Mouse (Mus musculus) ES-Bruce4 (cell line): ENCODE results near the gene Crat. TPM values are rescaled to one million over a fixed set of nuclear protein-coding genes. Genes with fewer than 3 reads are reported as not detected.

ENCODE experiments used
- H3K27ac ChIP-seq: 2 replicates; pipeline ENCODE4 v1.5.1; 2012; ENCODE audit warnings: low read length, inconsistent platforms; ENCODE audit not compliant: insufficient read depth
- H3K27me3 ChIP-seq: 2 replicates; pipeline ENCODE4 v1.6.1; 2012; ENCODE audit warnings: mild to moderate bottlenecking, low read length, inconsistent platforms; ENCODE audit not compliant: control insufficient read depth, poor library complexity, insufficient read depth, severe bottlenecking
- H3K36me3 ChIP-seq: 2 replicates; pipeline ENCODE4 v1.6.1; 2012; ENCODE audit warnings: inconsistent platforms, mild to moderate bottlenecking, low read length, moderate library complexity; ENCODE audit not compliant: control insufficient read depth, poor library complexity, insufficient read depth, severe bottlenecking
- H3K4me1 ChIP-seq: one replicate; pipeline ENCODE4 v1.8.1; 2011; ENCODE audit warnings: low read length; ENCODE audit not compliant: control insufficient read depth, insufficient read depth
- H3K4me3 ChIP-seq: 2 replicates; pipeline ENCODE4 v1.5.1; 2011; ENCODE audit warnings: low read depth, mild to moderate bottlenecking, low read length
- H3K9ac ChIP-seq: 2 replicates; pipeline ENCODE4 v1.6.1; 2012; ENCODE audit warnings: low read depth, mild to moderate bottlenecking, inconsistent platforms; ENCODE audit not compliant: poor library complexity, severe bottlenecking
- H3K9me3 ChIP-seq: replicated peaks from 2 replicates; pipeline ENCODE4 v1.6.1; 2012; ENCODE audit warnings: mild to moderate bottlenecking, low read length, inconsistent platforms; ENCODE audit not compliant: control insufficient read depth, poor library complexity, insufficient read depth, severe bottlenecking
- CTCF ChIP-seq: IDR thresholded peaks from one replicate; pipeline ENCODE4 v1.8.1; 2011; ENCODE audit warnings: low read depth, low read length
- EP300 ChIP-seq: IDR thresholded peaks from 2 replicates; pipeline ENCODE4 v1.6.1; 2011; ENCODE audit warnings: low read depth, low read length; ENCODE audit not compliant: insufficient read depth
- POLR2A ChIP-seq: IDR thresholded peaks from one replicate; pipeline ENCODE4 v1.8.1; 2011; ENCODE audit warnings: low read length; ENCODE audit not compliant: insufficient read depth
- polyA plus RNA-seq: library from polyadenylated mRNA; stranded (reverse); fragments of >200 nt; gene quantifications from 2 replicates; pipeline ENCODE4 v1.2.4, GENCODE M21; 2011; ENCODE audit warnings: low read depth; ENCODE audit not compliant: missing spikeins, insufficient read depth, insufficient read length

Gene Crat
- polyA plus RNA-seq, 1 experiment, result 8.9 TPM

- Histone ChIP-seq H3K9me3 (no peaks in the 10 kb centered on the region), H3K4me3 (no peak overlapping the region), H3K36me3 (peaks cover 2% of the 10 kb centered on the region; the same call in 1 of the 2 replicates), H3K27ac (no peak overlapping the region), H3K4me1 (no peaks in the 10 kb centered on the region), H3K27me3 (no peaks in the 10 kb centered on the region), H3K9ac (no peak overlapping the region)
- TF ChIP-seq EP300, result no peak
- TF ChIP-seq CTCF, result no peak
- no peak for TF ChIP-seq POLR2A
Observed at GRCm38 (mm10) chr2:30386913-30387312, 28.7 kb downstream of the Crat start.

GRCm38 (mm10) chr2:30385591-30385990 lies 30.0 kb downstream of the Crat start:
- no peaks in the 10 kb centered on the region for H3K27me3 ChIP-seq
- no peaks in the 10 kb centered on the region for H3K9me3 ChIP-seq
- no peak overlapping the region for H3K27ac ChIP-seq
- no peak overlapping the region for H3K9ac ChIP-seq
- no peak overlapping the region for H3K4me3 ChIP-seq
- TF ChIP-seq CTCF, result no peak
- no peak for TF ChIP-seq POLR2A
- TF ChIP-seq EP300, result no peak
- H3K36me3 ChIP-seq, result peaks cover 5% of the 10 kb centered on the region; the same call in 1 of the 2 replicates
- H3K4me1 ChIP-seq, result no peaks in the 10 kb centered on the region

- peaks cover 5% of the 10 kb centered on the region; the same call in 1 of the 2 replicates for H3K36me3 ChIP-seq
- no peak for TF ChIP-seq POLR2A
- TF ChIP-seq EP300, result no peak
- TF ChIP-seq CTCF, result no peak
- no peak overlapping the region for H3K4me3 ChIP-seq
- no peak overlapping the region for H3K9ac ChIP-seq
- no peaks in the 10 kb centered on the region for H3K9me3 ChIP-seq
- no peaks in the 10 kb centered on the region for H3K4me1 ChIP-seq
- no peak overlapping the region for H3K27ac ChIP-seq
- H3K27me3 ChIP-seq, result no peaks in the 10 kb centered on the region
Observed at GRCm38 (mm10) chr2:30384814-30385213, 30.8 kb downstream of the Crat start.

GRCm38 (mm10) chr2:30381377-30381725 lies 34.3 kb downstream of the Crat start:
- no peak overlapping the region for H3K9ac ChIP-seq
- no peak overlapping the region for H3K27ac ChIP-seq
- no peak overlapping the region for H3K4me3 ChIP-seq
- no peaks in the 10 kb centered on the region for H3K9me3 ChIP-seq
- H3K27me3 ChIP-seq, result no peaks in the 10 kb centered on the region
- H3K36me3 ChIP-seq, result peaks cover 7% of the 10 kb centered on the region; the same call in 1 of the 2 replicates
- no peaks in the 10 kb centered on the region for H3K4me1 ChIP-seq
- no peak for TF ChIP-seq POLR2A
- no peak for TF ChIP-seq EP300
- no peak for TF ChIP-seq CTCF

GRCm38 (mm10) chr2:30380564-30381376 lies 34.8 kb downstream of the Crat start:
- Histone ChIP-seq H3K36me3 (peaks cover 7% of the 10 kb centered on the region), H3K27ac (no peak overlapping the region)

GRCm38 (mm10) chr2:30379307-30379706 lies 36.3 kb downstream of the Crat start:
- no peaks in the 10 kb centered on the region for H3K9me3 ChIP-seq
- TF ChIP-seq CTCF (no peak), EP300 (no peak), POLR2A (no peak)
- peaks cover 7% of the 10 kb centered on the region for H3K36me3 ChIP-seq
- H3K4me1 ChIP-seq, result no peaks in the 10 kb centered on the region
- H3K27ac ChIP-seq, result no peak overlapping the region
- no peak overlapping the region for H3K4me3 ChIP-seq
- no peak overlapping the region for H3K9ac ChIP-seq
- no peaks in the 10 kb centered on the region for H3K27me3 ChIP-seq

More at GRCm38 (mm10) chr2:30380564-30381376, 34.8 kb downstream of the Crat start:
- Histone ChIP-seq H3K9me3 (no peaks in the 10 kb centered on the region), H3K4me3 (no peak overlapping the region), H3K9ac (no peak overlapping the region), H3K27me3 (no peaks in the 10 kb centered on the region), H3K4me1 (no peaks in the 10 kb centered on the region)
- TF ChIP-seq POLR2A, result no peak
